Mouse (Mus musculus): ENCODE data around the gene Frmd4b. TPM values are rescaled to one million over a fixed set of nuclear protein-coding genes. Genes with fewer than 3 reads are reported as not detected.

Gene Frmd4b
- polyA plus RNA-seq, 1 experiment from 2014 or later, result 15.7 TPM

DNA sequence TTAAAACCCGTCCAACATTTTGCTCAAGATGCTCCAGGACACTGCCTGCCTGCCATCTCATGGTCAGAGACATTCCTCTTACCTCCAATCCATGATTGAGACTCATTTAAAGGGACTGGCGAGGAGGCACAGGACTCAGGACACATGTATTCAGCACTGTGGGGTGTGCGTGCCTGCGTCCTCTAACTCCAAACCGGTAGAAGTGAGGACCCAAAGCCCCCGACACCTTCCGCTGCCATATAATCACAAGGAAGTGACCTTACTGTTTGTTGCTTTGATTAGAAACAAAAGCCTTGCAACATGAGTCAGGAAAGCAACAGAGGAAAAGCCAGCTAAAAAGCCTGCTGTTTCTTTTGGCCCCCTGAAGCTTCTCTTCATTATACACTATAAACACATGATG lies 158.2 kb downstream of the Frmd4b start:
- Histone ChIP-seq H3K9me3 (no peaks in the 10 kb centered on the region), H3K4me2 (0 out of 2 replicates have a peak overlapping the region, but pooled peaks have one; percentile 35), H3K36me3 (no peaks in the 10 kb centered on the region), H3K27me3 (no peaks in the 10 kb centered on the region), H3K9ac (no peak overlapping the region), H3K27ac (peak overlapping the region; percentile 10; the same call in 1 of the 2 replicates), H3K4me1 (peaks cover 8% of the 10 kb centered on the region), H3K4me3 (peak overlapping the region; percentile 18)
- ATAC-seq (ENCODE audit: borderline replicate concordance, extremely low read depth, low FRiP score, low TSS enrichment), result no peak
- WGBS, result 62% methylated on average over 7 of the region's 7 CpGs

DNA sequence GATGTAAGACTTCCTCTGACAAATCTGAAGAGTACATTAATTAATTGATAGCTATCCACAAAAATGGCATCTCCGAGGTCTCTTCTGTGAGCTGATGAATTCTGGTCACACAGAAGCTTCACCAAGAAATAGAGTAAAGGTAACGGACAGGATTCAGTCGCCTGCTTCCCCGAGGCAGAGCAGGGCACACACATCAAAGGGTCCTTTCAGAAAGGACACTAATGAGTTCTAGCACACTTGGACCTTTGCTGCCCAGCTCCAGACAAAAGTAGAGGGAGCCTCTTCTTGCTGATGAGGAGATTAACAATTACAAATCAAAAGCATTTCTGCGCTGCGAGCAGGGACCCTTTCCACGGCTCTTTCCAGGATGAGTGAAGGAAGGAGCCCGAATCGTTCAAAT lies 159.0 kb downstream of the Frmd4b start:
- Histone ChIP-seq H3K9me3 (no peaks in the 10 kb centered on the region), H3K4me1 (peaks cover under 1% of the 10 kb centered on the region; the same call in 1 of the 2 replicates), H3K4me3 (peak overlapping the region; percentile 18), H3K27me3 (no peaks in the 10 kb centered on the region), H3K36me3 (no peaks in the 10 kb centered on the region), H3K27ac (peak overlapping the region; percentile 10), H3K9ac (no peak overlapping the region), H3K4me2 (peak overlapping the region; percentile 35)
- WGBS, result 47% methylated on average over 9 of the region's 9 CpGs
- ATAC-seq (ENCODE audit: borderline replicate concordance, extremely low read depth, low FRiP score, low TSS enrichment), result no peak

DNA sequence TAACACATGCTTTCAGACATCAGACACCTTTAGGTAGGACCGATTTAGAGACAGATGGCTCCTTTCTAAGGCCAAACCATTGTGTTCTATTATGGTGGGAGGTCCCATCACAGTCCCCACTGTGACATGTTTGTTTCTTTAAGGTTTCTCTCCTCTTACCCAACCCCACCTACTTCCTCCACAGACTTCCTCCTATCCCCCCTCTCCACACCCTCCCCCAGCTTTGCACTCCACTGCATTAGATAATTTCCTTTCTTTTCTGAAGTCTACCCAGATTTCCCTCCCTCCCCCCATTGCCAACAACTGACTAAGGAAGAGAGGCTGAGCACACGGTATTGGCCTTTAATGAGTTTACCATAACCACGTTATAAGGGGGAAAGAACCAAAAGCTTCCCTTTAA lies 159.4 kb downstream of the Frmd4b start:
- Histone ChIP-seq H3K4me2 (peak overlapping the region; percentile 35), H3K4me1 (no peaks in the 10 kb centered on the region), H3K9ac (no peak overlapping the region), H3K27me3 (no peaks in the 10 kb centered on the region), H3K27ac (peak overlapping the region; percentile 31), H3K4me3 (peak overlapping the region; percentile 18), H3K36me3 (no peaks in the 10 kb centered on the region), H3K9me3 (no peaks in the 10 kb centered on the region)
- ATAC-seq (ENCODE audit: borderline replicate concordance, extremely low read depth, low FRiP score, low TSS enrichment), result no peak; the same call in 1 of the 2 replicates
- WGBS, result 20% methylated on average over 3 of the region's 3 CpGs

GRCm38 (mm10) chr6:97457210-97457609 lies 160.1 kb downstream of the Frmd4b start:
- H3K4me3 ChIP-seq, result 0 out of 2 replicates have a peak overlapping the region, but pooled peaks have one; percentile 2

DNA sequence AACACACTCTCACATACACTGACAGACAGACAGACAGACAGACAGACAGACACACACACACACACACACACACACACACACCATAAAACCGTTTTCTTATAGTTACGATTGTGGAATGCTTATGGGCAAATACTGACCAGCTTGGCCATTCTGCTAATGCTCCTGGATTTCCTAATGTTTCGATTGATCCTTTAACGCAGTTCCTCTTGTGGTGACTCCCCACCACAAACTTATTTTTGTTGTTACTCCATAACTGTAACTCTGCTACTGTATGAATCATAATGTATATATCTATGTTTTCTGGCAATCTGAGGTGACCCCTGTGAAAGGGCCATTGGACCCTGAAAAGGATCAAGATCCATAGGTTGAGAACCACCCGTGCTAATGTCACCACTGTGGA lies 165.1 kb downstream of the Frmd4b start:
- Histone ChIP-seq H3K4me3 (no peak overlapping the region), H3K9me3 (no peaks in the 10 kb centered on the region), H3K4me1 (no peaks in the 10 kb centered on the region), H3K36me3 (no peaks in the 10 kb centered on the region), H3K9ac (no peak overlapping the region), H3K27ac (no peak overlapping the region), H3K4me2 (no peak overlapping the region), H3K27me3 (no peaks in the 10 kb centered on the region)
- 82% methylated on average over 5 of the region's 5 CpGs for whole genome bisulfite sequencing
- no peak for ATAC-seq (ENCODE audit: borderline replicate concordance, extremely low read depth, low FRiP score, low TSS enrichment)

More at GRCm38 (mm10) chr6:97457210-97457609, 160.1 kb downstream of the Frmd4b start:
- WGBS, result 18% methylated on average over 2 of the region's 2 CpGs
- no peaks in the 10 kb centered on the region for H3K4me1 ChIP-seq
- H3K27ac ChIP-seq, result peak overlapping the region; percentile 31
- no peak for ATAC-seq (ENCODE audit: borderline replicate concordance, extremely low read depth, low FRiP score, low TSS enrichment)
- H3K9ac ChIP-seq, result no peak overlapping the region
- no peaks in the 10 kb centered on the region for H3K36me3 ChIP-seq
- no peaks in the 10 kb centered on the region for H3K9me3 ChIP-seq
- no peaks in the 10 kb centered on the region for H3K27me3 ChIP-seq
- H3K4me2 ChIP-seq, result peak overlapping the region; percentile 27

DNA sequence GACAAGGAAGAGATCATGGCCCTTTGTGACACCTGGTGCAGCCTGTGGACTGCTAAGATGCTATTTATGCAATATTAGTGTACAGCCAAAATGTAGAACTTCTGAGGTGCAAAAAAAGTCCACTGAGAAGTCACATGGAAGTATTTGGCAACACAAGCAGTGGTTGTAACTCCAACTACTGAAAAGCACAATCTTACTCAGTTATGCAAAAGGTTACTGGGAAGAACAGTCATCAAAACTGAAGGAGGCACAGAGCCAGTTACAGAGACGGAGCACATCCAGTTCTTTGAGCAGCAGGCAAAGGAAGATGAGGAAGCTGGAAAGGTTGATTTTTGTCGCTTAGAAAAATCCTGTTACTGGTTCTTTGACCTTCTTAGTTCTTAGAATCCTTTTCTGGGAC lies 167.5 kb downstream of the Frmd4b start:
- no peak overlapping the region for H3K9ac ChIP-seq
- ATAC-seq (ENCODE audit: borderline replicate concordance, extremely low read depth, low FRiP score, low TSS enrichment), result no peak
- H3K36me3 ChIP-seq, result no peaks in the 10 kb centered on the region
- H3K4me3 ChIP-seq, result no peak overlapping the region
- WGBS, result 79% methylated on average over 2 of the region's 2 CpGs
- H3K4me2 ChIP-seq, result no peak overlapping the region
- H3K27me3 ChIP-seq, result no peaks in the 10 kb centered on the region
- no peak overlapping the region for H3K27ac ChIP-seq
- no peaks in the 10 kb centered on the region for H3K4me1 ChIP-seq
- H3K9me3 ChIP-seq, result no peaks in the 10 kb centered on the region

DNA sequence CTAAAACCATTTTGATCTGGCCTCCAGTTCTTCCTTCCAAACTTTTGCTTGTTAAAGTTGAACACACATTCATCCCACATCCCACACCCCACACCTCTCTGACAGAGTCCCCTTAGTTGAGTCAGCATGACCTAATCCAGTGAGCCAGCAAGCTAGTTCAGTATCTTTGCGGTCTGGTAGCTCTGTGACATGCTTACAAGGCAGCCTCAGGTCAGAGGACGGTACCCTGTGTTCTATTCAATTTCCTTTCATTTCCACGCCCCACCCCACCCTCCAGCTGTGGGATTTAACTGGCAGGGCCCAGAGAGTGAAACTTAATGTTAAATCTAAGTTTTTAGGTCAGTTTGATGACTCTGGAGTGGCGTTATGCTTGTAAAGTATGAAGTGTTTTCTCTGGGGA lies 170.3 kb downstream of the Frmd4b start:
- Histone ChIP-seq H3K36me3 (no peaks in the 10 kb centered on the region), H3K9me3 (no peaks in the 10 kb centered on the region), H3K4me2 (no peak overlapping the region), H3K4me1 (0 out of 2 replicates have a peak, but pooled peaks cover 3% of the 10 kb centered on the region), H3K9ac (no peak overlapping the region), H3K27me3 (no peaks in the 10 kb centered on the region), H3K27ac (no peak overlapping the region), H3K4me3 (no peak overlapping the region)
- WGBS, result 63% methylated on average over 4 of the region's 4 CpGs
- no peak for ATAC-seq (ENCODE audit: borderline replicate concordance, extremely low read depth, low FRiP score, low TSS enrichment)

DNA sequence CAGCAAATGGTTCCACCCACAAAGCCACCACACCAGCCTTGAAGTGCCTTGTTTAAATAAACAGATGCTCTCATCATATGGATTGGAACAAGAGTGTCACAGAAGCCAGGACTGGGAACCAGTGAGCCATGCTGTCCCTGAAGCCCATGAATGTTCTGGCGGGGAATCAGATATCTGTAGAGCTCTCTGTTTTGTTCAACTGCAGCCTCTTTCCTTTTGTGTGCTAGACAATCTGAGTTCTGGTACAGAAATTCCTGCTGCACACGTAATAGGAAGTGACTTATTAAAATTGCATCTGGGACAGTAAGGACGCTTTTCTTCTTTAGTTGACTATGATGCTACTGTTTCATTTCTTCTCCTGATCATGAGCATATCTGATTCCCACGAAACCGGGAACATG lies 173.2 kb downstream of the Frmd4b start:
- no peak for ATAC-seq (ENCODE audit: borderline replicate concordance, extremely low read depth, low FRiP score, low TSS enrichment)
- no peak overlapping the region for H3K4me3 ChIP-seq
- WGBS, result 74% methylated on average over 5 of the region's 5 CpGs
- H3K27me3 ChIP-seq, result no peaks in the 10 kb centered on the region
- H3K4me2 ChIP-seq, result no peak overlapping the region
- H3K27ac ChIP-seq, result no peak overlapping the region
- H3K36me3 ChIP-seq, result no peaks in the 10 kb centered on the region
- H3K9ac ChIP-seq, result no peak overlapping the region
- H3K9me3 ChIP-seq, result no peaks in the 10 kb centered on the region
- H3K4me1 ChIP-seq, result 0 out of 2 replicates have a peak, but pooled peaks cover 3% of the 10 kb centered on the region

DNA sequence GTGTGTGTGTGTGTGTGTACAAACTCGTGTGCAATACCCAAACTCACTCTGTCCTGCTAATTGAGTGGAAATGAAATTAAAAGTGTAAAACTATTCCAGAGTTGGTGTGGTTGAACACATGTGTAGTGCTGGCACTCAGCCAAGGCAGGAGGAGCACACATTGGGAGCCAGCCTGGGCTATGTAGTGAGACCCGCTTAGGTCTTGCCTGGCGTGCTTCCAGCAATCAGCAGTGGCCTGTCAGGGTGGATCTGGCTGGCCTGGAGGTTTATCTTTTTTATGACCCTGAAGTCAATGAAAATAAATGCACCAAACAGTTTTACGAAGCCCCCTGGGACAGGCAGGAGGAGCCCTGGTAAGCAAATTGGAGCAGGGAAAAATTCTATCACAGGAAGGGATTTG lies 173.8 kb downstream of the Frmd4b start:
- Histone ChIP-seq H3K4me3 (no peak overlapping the region), H3K9ac (no peak overlapping the region), H3K27me3 (no peaks in the 10 kb centered on the region), H3K9me3 (no peaks in the 10 kb centered on the region), H3K36me3 (no peaks in the 10 kb centered on the region), H3K4me2 (no peak overlapping the region), H3K27ac (no peak overlapping the region), H3K4me1 (0 out of 2 replicates have a peak, but pooled peaks cover 3% of the 10 kb centered on the region)
- WGBS, result 35% methylated on average over 4 of the region's 4 CpGs
- ATAC-seq (ENCODE audit: borderline replicate concordance, extremely low read depth, low FRiP score, low TSS enrichment), result no peak

- ATAC-seq (ENCODE audit: borderline replicate concordance, extremely low read depth, low FRiP score, low TSS enrichment), result no peak
- Histone ChIP-seq H3K4me3 (no peak overlapping the region), H3K9me3 (no peaks in the 10 kb centered on the region), H3K36me3 (no peaks in the 10 kb centered on the region), H3K9ac (no peak overlapping the region), H3K27me3 (no peaks in the 10 kb centered on the region), H3K27ac (no peak overlapping the region), H3K4me2 (no peak overlapping the region), H3K4me1 (0 out of 2 replicates have a peak, but pooled peaks cover 3% of the 10 kb centered on the region)
- 56% methylated on average over 7 of the region's 7 CpGs for WGBS
Observed at GRCm38 (mm10) chr6:97441357-97441756, 176.0 kb downstream of the Frmd4b start.

DNA sequence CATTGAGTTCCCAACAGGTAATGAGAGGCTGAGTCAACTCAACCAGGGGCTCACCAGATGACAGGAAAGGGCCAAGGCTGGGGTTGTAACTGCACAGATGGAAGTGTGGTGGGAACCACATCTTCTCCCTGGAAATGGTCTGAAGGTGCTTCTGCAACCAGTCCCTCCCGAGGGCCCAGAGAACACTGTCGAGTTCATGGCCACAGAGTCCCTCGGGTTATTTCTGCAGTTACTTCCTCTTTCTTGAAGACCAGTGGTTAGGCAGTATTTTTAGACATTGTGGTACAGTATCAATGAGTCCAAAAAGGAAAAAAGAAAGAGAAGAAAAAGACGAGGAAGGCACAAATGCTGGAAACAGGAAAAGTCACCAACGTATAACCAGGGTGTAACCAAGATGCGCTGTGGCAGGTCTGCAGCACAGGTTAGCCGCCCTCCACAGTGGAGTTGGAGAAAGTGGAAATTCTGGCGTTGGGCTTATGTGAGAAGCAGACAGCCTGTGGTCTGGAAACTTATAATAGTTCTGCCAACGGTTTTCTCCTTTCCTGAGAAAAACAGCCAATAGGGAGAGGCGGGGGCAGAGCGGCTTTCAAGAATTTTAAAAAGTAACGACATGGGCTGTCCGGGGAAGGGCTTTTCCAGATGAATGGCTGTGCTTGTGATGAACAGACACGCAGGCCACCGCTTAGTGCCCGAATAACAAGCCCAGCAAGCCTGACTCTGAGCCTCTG lies 178.3 kb downstream of the Frmd4b start:
- no peaks in the 10 kb centered on the region for H3K27me3 ChIP-seq
- 68% methylated on average over 16 of the region's 16 CpGs for WGBS
- H3K9me3 ChIP-seq, result no peaks in the 10 kb centered on the region

GRCm38 (mm10) chr6:97434753-97435152 lies 182.6 kb downstream of the Frmd4b start:
- Histone ChIP-seq H3K4me1 (0 out of 2 replicates have a peak, but pooled peaks cover 5% of the 10 kb centered on the region), H3K9ac (no peak overlapping the region), H3K27ac (no peak overlapping the region), H3K4me3 (no peak overlapping the region), H3K36me3 (no peaks in the 10 kb centered on the region), H3K27me3 (no peaks in the 10 kb centered on the region), H3K4me2 (no peak overlapping the region), H3K9me3 (no peaks in the 10 kb centered on the region)
- no peak for ATAC-seq (ENCODE audit: borderline replicate concordance, extremely low read depth, low FRiP score, low TSS enrichment)
- WGBS, result 65% methylated on average over 4 of the region's 4 CpGs

More for the DNA sequence above, 178.3 kb downstream of the Frmd4b start:
- Histone ChIP-seq H3K9ac (no peak overlapping the region), H3K36me3 (no peaks in the 10 kb centered on the region), H3K4me3 (no peak overlapping the region), H3K4me1 (0 out of 2 replicates have a peak, but pooled peaks cover 3% of the 10 kb centered on the region), H3K4me2 (no peak overlapping the region), H3K27ac (no peak overlapping the region)
- no peak for ATAC-seq (ENCODE audit: borderline replicate concordance, extremely low read depth, low FRiP score, low TSS enrichment)
